Mouse (Mus musculus): Measurements from ENCODE around the gene Slc9a1. TPM values are rescaled to one million over a fixed set of nuclear protein-coding genes. Genes with fewer than 3 reads are reported as not detected.

Slc9a1 gene
- total RNA-seq, 2 experiments from 2014 or later, result 21.4 to 24.2 TPM

DNA sequence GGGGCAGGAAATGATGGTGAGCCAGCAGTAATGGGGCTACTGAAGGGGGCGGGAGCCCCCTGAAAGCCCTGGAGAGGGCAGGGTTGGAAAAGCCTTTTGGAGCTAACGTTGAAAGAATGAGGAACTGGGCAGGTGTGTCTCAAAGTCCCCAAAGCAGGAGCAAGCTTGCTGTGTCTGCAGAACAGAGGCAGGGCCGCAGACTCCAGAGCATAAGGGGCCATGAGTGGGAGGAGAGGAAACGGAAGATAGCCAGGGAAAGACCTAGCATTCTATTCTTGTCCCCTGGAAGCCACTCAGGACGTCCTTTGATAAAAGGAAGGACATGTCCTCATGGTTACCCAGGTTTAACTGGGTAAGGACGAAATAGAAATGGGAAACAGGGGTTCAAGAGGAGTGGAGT, 93.7 kb downstream of the Slc9a1 start:
- DNase-seq, result peak; percentile 61 to 68
- intact Hi-C loops (cut with DNase I), result no loop called here

DNA sequence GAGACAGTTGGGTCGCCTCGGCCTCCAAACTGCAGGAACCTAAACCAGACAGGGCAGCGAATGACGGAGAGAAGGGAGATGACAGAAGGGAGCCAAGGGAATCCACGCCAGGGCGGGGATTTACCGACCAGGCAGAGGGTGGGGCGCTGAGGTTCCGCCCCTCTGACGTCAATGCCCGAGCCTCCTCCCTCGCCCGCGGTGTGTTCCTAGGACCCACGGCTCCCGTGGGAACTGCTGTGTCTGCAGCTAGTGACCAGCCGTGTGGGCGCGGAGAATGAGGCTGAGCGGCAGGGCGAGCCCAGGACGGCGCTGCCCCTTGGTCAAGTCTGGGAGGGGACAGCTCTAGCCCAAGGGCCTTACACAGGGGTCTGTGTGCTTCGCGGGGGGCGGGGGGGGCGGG, 98.6 kb downstream of the Slc9a1 start:
- intact Hi-C loops (cut with DNase I), result no loop called here
- peak; percentile 85 to 90 for DNase-seq

DNA sequence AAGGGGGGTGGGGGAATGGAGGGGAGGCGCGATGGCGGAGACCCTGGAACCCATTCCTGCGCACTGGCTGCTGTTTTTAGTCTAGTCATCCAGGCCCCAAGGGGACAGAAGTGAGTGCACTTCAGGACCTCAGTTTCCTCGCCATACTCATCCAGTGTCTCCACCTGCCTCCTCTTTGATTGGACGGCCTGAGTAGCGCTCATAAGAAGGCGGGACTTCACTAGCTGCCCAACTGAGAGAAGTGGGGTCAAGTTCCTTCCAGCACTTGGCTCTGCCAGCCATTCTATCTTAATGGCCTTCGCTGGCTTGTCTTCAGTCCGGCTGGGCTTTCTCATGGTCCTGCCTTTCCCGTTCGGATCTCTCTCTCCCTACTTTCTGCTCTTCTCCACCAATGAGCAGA, 99.6 kb downstream of the Slc9a1 start:
- intact Hi-C loops (cut with DNase I), result no loop called here
- no peak for DNase-seq

GRCm38 (mm10) chr4:133471135-133471821, 101.8 kb downstream of the Slc9a1 start:
- DNase-seq, result no peak
- intact Hi-C loops (cut with DNase I), result no loop called here

Small RNA genes within 50 kb of the gene (microRNA-seq; reads per million reads assigned to microRNA genes)
- gene Mir5122, result 5.7 to 10.8 reads per million in 2 experiments

Other genes starting within 250 kb of the Slc9a1 start
- 100 to 1,000 TPM; 134 to 164 TPM for gene Wasf2, start 239.2 kb upstream of the Slc9a1 start, total RNA-seq (2021)
- gene Cd164l2, start 157.6 kb upstream of the Slc9a1 start, total RNA-seq (2021), result not detected
- gene Gpr3, start 157.2 kb upstream of the Slc9a1 start, total RNA-seq (2021), result under 1 TPM in 1 of 2 experiments, not detected in 1; 0.12 TPM
- 10 to 100 TPM in 1 of 2 experiments, 1 to 10 TPM in 1; 8.2 to 30.7 TPM for gene Map3k6, start 128.9 kb upstream of the Slc9a1 start, total RNA-seq (2021)
- gene Sytl1, start 106.6 kb upstream of the Slc9a1 start, total RNA-seq (2021), result 1 to 10 TPM in 1 of 2 experiments, under 1 TPM in 1; 0.74 to 1.5 TPM
- 10 to 100 TPM; 28.7 to 31.7 TPM for gene Tmem222, start 91.9 kb upstream of the Slc9a1 start, total RNA-seq (2021)
- gene Wdtc1, start 16.2 kb upstream of the Slc9a1 start, total RNA-seq (2021), result 10 to 100 TPM; 55.3 to 58.8 TPM
- gene Tent5b, start 110.4 kb downstream of the Slc9a1 start, total RNA-seq (2021), result 1 to 10 TPM in 1 of 2 experiments, under 1 TPM in 1; 0.87 to 8.5 TPM
- 1 to 10 TPM; 1.6 to 2.8 TPM for gene Trnp1, start 128.8 kb downstream of the Slc9a1 start, total RNA-seq (2021)
- gene Kdf1, start 149.3 kb downstream of the Slc9a1 start, total RNA-seq (2021), result not detected
- gene Nudc, start 176.3 kb downstream of the Slc9a1 start, total RNA-seq (2021), result 10 to 100 TPM; 71.0 to 74.5 TPM
- 10 to 100 TPM; 13.9 to 20.4 TPM for gene Nr0b2, start 183.7 kb downstream of the Slc9a1 start, total RNA-seq (2021)
- 1 to 10 TPM; 5.1 to 8.3 TPM for gene Gpatch3, start 205.0 kb downstream of the Slc9a1 start, total RNA-seq (2021)
- gene Gpn2, start 214.7 kb downstream of the Slc9a1 start, total RNA-seq (2021), result 1 to 10 TPM; 9.0 to 9.8 TPM
- gene Sfn, start 232.5 kb downstream of the Slc9a1 start, total RNA-seq (2021), result 1 to 10 TPM; 1.3 to 1.9 TPM